Mouse (Mus musculus) ES-Bruce4 (cell line): ENCODE measurements around the gene Cbln4.

Experiments used
- CTCF ChIP-seq: IDR thresholded peaks from one replicate; pipeline ENCODE4 v1.8.1; 2011; ENCODE audit warnings: low read depth, low read length
- EP300 ChIP-seq: IDR thresholded peaks from 2 replicates; pipeline ENCODE4 v1.6.1; 2011; ENCODE audit warnings: low read depth, low read length; ENCODE audit not compliant: insufficient read depth
- POLR2A ChIP-seq: IDR thresholded peaks from one replicate; pipeline ENCODE4 v1.8.1; 2011; ENCODE audit warnings: low read length; ENCODE audit not compliant: insufficient read depth

DNA sequence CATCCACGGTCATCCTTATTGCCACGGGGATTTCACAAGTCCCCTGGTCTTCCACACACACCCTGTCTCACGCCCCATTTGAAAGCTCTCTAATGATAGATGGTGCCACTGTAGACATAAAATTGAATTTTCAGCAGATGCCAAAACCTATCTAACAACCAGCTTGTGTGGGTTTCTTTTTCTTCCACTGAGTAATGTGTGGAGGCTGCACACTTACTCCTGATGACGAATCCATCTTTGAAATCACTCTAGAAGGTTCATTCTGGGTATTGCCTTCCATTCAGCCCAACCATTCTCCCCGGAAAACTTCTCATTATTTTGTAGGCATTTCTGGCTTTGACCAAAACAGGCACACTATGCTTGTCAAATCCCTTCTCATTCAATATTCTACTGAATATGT, 33.0 kb upstream of the Cbln4 start:
- TF ChIP-seq CTCF (no peak), POLR2A (no peak), EP300 (no peak)
